Mouse (Mus musculus) hindbrain, embryonic 11.5 days (tissue): ENCODE data around the gene Mylk. TPM values are rescaled to one million over a fixed set of nuclear protein-coding genes. Genes with fewer than 3 reads are reported as not detected.

Experiments used
- ATAC-seq: fragments of 200-750 bp; cut with Nextera tagmentation; 2 replicates; pipeline ENCODE4 v1.8.0; 2017; ENCODE audit warnings: mild to moderate bottlenecking, moderate TSS enrichment, moderate library complexity; ENCODE audit not compliant: low FRiP score
- DNase-seq: peaks from one replicate; pipeline ENCODE4 v3.0.0-alpha.2; 2015; ENCODE audit warnings: low spot score
- H3K27ac ChIP-seq: fragments of 300-500 bp; sonication (generic); 2 replicates; pipeline ENCODE4 v1.5.1; 2014; ENCODE audit warnings: mild to moderate bottlenecking, low read depth, low read length
- H3K27me3 ChIP-seq: fragments of 300-500 bp; sonication (generic); 2 replicates; pipeline ENCODE4 v1.6.1; 2014; ENCODE audit warnings: mild to moderate bottlenecking, low read length, moderate library complexity, mixed read lengths; ENCODE audit not compliant: control insufficient read depth, insufficient read depth
- H3K36me3 ChIP-seq: fragments of 300-500 bp; sonication (generic); 2 replicates; pipeline ENCODE4 v1.6.1; 2014; ENCODE audit warnings: mild to moderate bottlenecking, low read length, moderate library complexity, mixed read lengths; ENCODE audit not compliant: control insufficient read depth, insufficient read depth
- H3K4me1 ChIP-seq: fragments of 300-500 bp; sonication (generic); replicated peaks from 2 replicates; pipeline ENCODE4 v1.6.1; 2014; ENCODE audit warnings: low read length, mixed read lengths; ENCODE audit not compliant: control insufficient read depth, insufficient read depth
- H3K4me2 ChIP-seq: fragments of 300-500 bp; sonication (generic); replicated peaks from 2 replicates; pipeline ENCODE4 v1.6.1; 2014; ENCODE audit warnings: mild to moderate bottlenecking, low read depth, low read length
- H3K4me3 ChIP-seq: fragments of 300-500 bp; sonication (generic); 2 replicates; pipeline ENCODE4 v1.5.1; 2014; ENCODE audit warnings: low read depth, low read length
- H3K9ac ChIP-seq: fragments of 300-500 bp; sonication (generic); 2 replicates; pipeline ENCODE4 v1.6.1; 2014; ENCODE audit warnings: low read depth, low read length
- H3K9me3 ChIP-seq: fragments of 300-500 bp; sonication (generic); 2 replicates; pipeline ENCODE4 v1.6.1; 2016; ENCODE audit warnings: low read length; ENCODE audit not compliant: control insufficient read depth
- WGBS: fragments of 180-500 bp; shearing (Covaris S2); extraction: QIAGEN DNeasy Blood & Tissue Kit; methylation state at CpG from one replicate; pipeline ENCODE4 v1.1.7; 2014; 5-methylcytosine and 5-hydroxymethylcytosine counted together
- polyA plus RNA-seq: library from polyadenylated mRNA; unstranded; fragments of >200 nt; fragmentation: Nextera tagmentation; extraction: Ambion mirVana; gene quantifications from 2 replicates; pipeline ENCODE4 v1.2.1, GENCODE M21; 2014

The Mylk gene
- polyA plus RNA-seq, 1 experiment from 2014 or later, result 4.5 TPM

- WGBS, result 89% methylated on average over 18 of the region's 18 CpGs
- Histone ChIP-seq H3K9me3 (no peaks in the 10 kb centered on the region), H3K36me3 (no peaks in the 10 kb centered on the region), H3K4me1 (no peaks in the 10 kb centered on the region), H3K4me3 (no peak overlapping the region), H3K27me3 (no peaks in the 10 kb centered on the region), H3K27ac (no peak overlapping the region), H3K9ac (no peak overlapping the region), H3K4me2 (no peak overlapping the region)
- DNase-seq (no peak), ATAC-seq (no peak)
Observed at GRCm38 (mm10) chr16:34880031-34880778, 135.2 kb downstream of the Mylk start.

GRCm38 (mm10) chr16:34880815-34881214 lies 135.8 kb downstream of the Mylk start:
- Histone ChIP-seq H3K4me3 (no peak overlapping the region), H3K4me1 (no peaks in the 10 kb centered on the region), H3K27ac (no peak overlapping the region), H3K27me3 (no peaks in the 10 kb centered on the region), H3K36me3 (no peaks in the 10 kb centered on the region), H3K4me2 (no peak overlapping the region), H3K9me3 (no peaks in the 10 kb centered on the region), H3K9ac (no peak overlapping the region)
- no peak for DNase-seq
- WGBS, result 80% methylated on average over 4 of the region's 4 CpGs
- ATAC-seq, result no peak

- no peak overlapping the region for H3K4me2 ChIP-seq
- no peak overlapping the region for H3K9ac ChIP-seq
- H3K36me3 ChIP-seq, result no peaks in the 10 kb centered on the region
- 84% methylated on average over 1 of the region's 1 CpGs for WGBS
- H3K27ac ChIP-seq, result no peak overlapping the region
- no peaks in the 10 kb centered on the region for H3K9me3 ChIP-seq
- no peaks in the 10 kb centered on the region for H3K27me3 ChIP-seq
- ATAC-seq, result no peak
- no peak for DNase-seq
- H3K4me1 ChIP-seq, result no peaks in the 10 kb centered on the region
- no peak overlapping the region for H3K4me3 ChIP-seq
Observed at GRCm38 (mm10) chr16:34887037-34887436, 142.0 kb downstream of the Mylk start.

GRCm38 (mm10) chr16:34894016-34894415 lies 149.0 kb downstream of the Mylk start:
- Histone ChIP-seq H3K4me2 (no peak overlapping the region), H3K36me3 (no peaks in the 10 kb centered on the region), H3K27me3 (no peaks in the 10 kb centered on the region), H3K27ac (no peak overlapping the region), H3K9ac (no peak overlapping the region), H3K9me3 (no peaks in the 10 kb centered on the region), H3K4me3 (no peak overlapping the region), H3K4me1 (no peaks in the 10 kb centered on the region)
- DNase-seq, result no peak
- no peak for ATAC-seq
- 88% methylated on average over 3 of the region's 3 CpGs for WGBS

- H3K4me1 ChIP-seq, result no peaks in the 10 kb centered on the region
- no peak overlapping the region for H3K9ac ChIP-seq
- WGBS, result 90% methylated on average over 10 of the region's 10 CpGs
- no peak overlapping the region for H3K4me3 ChIP-seq
- H3K27me3 ChIP-seq, result no peaks in the 10 kb centered on the region
- no peaks in the 10 kb centered on the region for H3K9me3 ChIP-seq
- H3K36me3 ChIP-seq, result no peaks in the 10 kb centered on the region
- no peak overlapping the region for H3K4me2 ChIP-seq
- ATAC-seq, result no peak
- H3K27ac ChIP-seq, result no peak overlapping the region
- no peak for DNase-seq
Observed at GRCm38 (mm10) chr16:34895916-34896315, 150.9 kb downstream of the Mylk start.

DNA sequence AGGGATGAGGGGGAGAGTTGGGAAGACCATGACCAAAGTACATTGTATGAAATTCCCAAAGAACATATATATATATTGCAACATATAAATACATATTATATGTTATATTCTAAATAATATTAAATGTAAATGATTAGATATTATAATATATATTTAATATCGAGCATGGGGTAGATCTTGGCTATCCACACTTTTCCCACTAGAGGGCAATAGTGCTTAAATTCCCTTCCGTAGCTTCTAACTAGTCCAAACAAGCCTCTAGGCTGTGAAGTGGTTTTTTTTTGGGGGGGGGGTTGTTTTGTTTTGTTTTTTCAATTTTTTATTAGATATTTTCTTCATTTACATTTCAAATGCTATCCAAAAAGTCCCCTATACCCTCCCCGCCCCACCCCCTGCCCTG lies 152.0 kb downstream of the Mylk start:
- ATAC-seq (no peak), DNase-seq (no peak)
- no peaks in the 10 kb centered on the region for H3K27me3 ChIP-seq
- no peaks in the 10 kb centered on the region for H3K4me1 ChIP-seq
- no peak overlapping the region for H3K9ac ChIP-seq
- H3K9me3 ChIP-seq, result no peaks in the 10 kb centered on the region
- H3K4me3 ChIP-seq, result no peak overlapping the region
- no peaks in the 10 kb centered on the region for H3K36me3 ChIP-seq
- no peak overlapping the region for H3K27ac ChIP-seq
- 73% methylated on average over 3 of the region's 3 CpGs for WGBS
- no peak overlapping the region for H3K4me2 ChIP-seq

- Histone ChIP-seq H3K27me3 (no peaks in the 10 kb centered on the region), H3K9me3 (no peaks in the 10 kb centered on the region), H3K9ac (no peak overlapping the region), H3K4me2 (no peak overlapping the region), H3K27ac (no peak overlapping the region), H3K36me3 (no peaks in the 10 kb centered on the region), H3K4me1 (no peaks in the 10 kb centered on the region), H3K4me3 (no peak overlapping the region)
- ATAC-seq (no peak), DNase-seq (no peak)
- 79% methylated on average over 7 of the region's 7 CpGs for WGBS
Observed at GRCm38 (mm10) chr16:34898057-34898789, 153.2 kb downstream of the Mylk start.

GRCm38 (mm10) chr16:34899071-34899808 lies 154.2 kb downstream of the Mylk start:
- no peak for DNase-seq
- no peak overlapping the region for H3K4me2 ChIP-seq
- no peaks in the 10 kb centered on the region for H3K27me3 ChIP-seq
- no peaks in the 10 kb centered on the region for H3K36me3 ChIP-seq
- H3K9ac ChIP-seq, result no peak overlapping the region
- no peak overlapping the region for H3K4me3 ChIP-seq
- no peak overlapping the region for H3K27ac ChIP-seq
- no peaks in the 10 kb centered on the region for H3K9me3 ChIP-seq
- no peaks in the 10 kb centered on the region for H3K4me1 ChIP-seq
- WGBS, result 82% methylated on average over 11 of the region's 11 CpGs
- ATAC-seq, result no peak
